Mouse (Mus musculus) erythroblast, embryonic 14.5 days (primary cell): ENCODE results near the gene Hsp90aa1. TPM values are rescaled to one million over a fixed set of nuclear protein-coding genes. Genes with fewer than 3 reads are reported as not detected.
"Not testable (repeated sequence)": the region's sequence is repeated elsewhere in the genome, so short reads cannot be mapped to it uniquely, and the experiment has no call there.

Experiments used
- H3K27me3 ChIP-seq: 2 replicates; pipeline ENCODE4 v1.6.1; 2012; ENCODE audit warnings: inconsistent platforms; ENCODE audit not compliant: control insufficient read depth
- H3K36me3 ChIP-seq: 2 replicates; pipeline ENCODE4 v1.6.1; 2012; ENCODE audit warnings: mild to moderate bottlenecking, inconsistent platforms; ENCODE audit not compliant: control insufficient read depth
- H3K4me1 ChIP-seq: 2 replicates; pipeline ENCODE4 v1.6.1; 2012; ENCODE audit warnings: inconsistent platforms; ENCODE audit not compliant: control insufficient read depth
- H3K4me3 ChIP-seq: replicated peaks from 2 replicates; pipeline ENCODE3; 2012; ENCODE audit warnings: moderate library complexity, mild to moderate bottlenecking, inconsistent platforms
- H3K9me3 ChIP-seq: 2 replicates; pipeline ENCODE4 v1.6.1; 2012; ENCODE audit warnings: low read length, inconsistent platforms, mixed read lengths; ENCODE audit not compliant: control insufficient read depth
- GATA1 ChIP-seq: IDR thresholded peaks from 2 replicates; pipeline ENCODE4 v1.6.1; 2012; ENCODE audit warnings: low read length, inconsistent platforms, mixed read lengths
- TAL1 ChIP-seq: IDR thresholded peaks from 3 replicates; pipeline ENCODE4 v1.6.1; 2012; ENCODE audit warnings: low read length, inconsistent platforms, mixed read lengths
- polyA plus RNA-seq: library from polyadenylated mRNA; stranded (reverse); fragments of >175 nt; gene quantifications from 2 replicates; pipeline ENCODE4 v1.2.3, GENCODE M21; 2012

Gene Hsp90aa1
- polyA plus RNA-seq, 1 experiment: 20.5 TPM

GRCm38 (mm10) chr12:110689919-110690643, 12.4 kb downstream of the Hsp90aa1 start:
- TF ChIP-seq GATA1 (no peak), TAL1 (no peak)
- H3K27me3 ChIP-seq: no peaks in the 10 kb centered on the region
- peaks cover 15% of the 10 kb centered on the region for H3K4me1 ChIP-seq
- no peaks in the 10 kb centered on the region for H3K9me3 ChIP-seq
- no peak overlapping the region for H3K4me3 ChIP-seq
- peaks cover 88% of the 10 kb centered on the region for H3K36me3 ChIP-seq

GRCm38 (mm10) chr12:110688921-110689320, 13.6 kb downstream of the Hsp90aa1 start:
- H3K36me3 ChIP-seq: peaks cover 77% of the 10 kb centered on the region
- not testable (repeated sequence) for H3K27me3 ChIP-seq, H3K9me3 ChIP-seq, H3K4me3 ChIP-seq
- H3K4me1 ChIP-seq: peaks cover 14% of the 10 kb centered on the region

GRCm38 (mm10) chr12:110687894-110688734, 14.4 kb downstream of the Hsp90aa1 start:
- no peaks in the 10 kb centered on the region for H3K9me3 ChIP-seq
- peaks cover 69% of the 10 kb centered on the region for H3K36me3 ChIP-seq
- peaks cover 13% of the 10 kb centered on the region for H3K4me1 ChIP-seq
- no peaks in the 10 kb centered on the region for H3K27me3 ChIP-seq
- no peak overlapping the region for H3K4me3 ChIP-seq
- TF ChIP-seq GATA1: no peak
- no peak for TF ChIP-seq TAL1

- TF ChIP-seq TAL1: no peak; the same call in 2 of the 3 replicates
- TF ChIP-seq GATA1: no peak
Measured at GRCm38 (mm10) chr12:110683580-110683979, 18.9 kb downstream of the Hsp90aa1 start.

GRCm38 (mm10) chr12:110682561-110683299, 19.8 kb downstream of the Hsp90aa1 start, which contains the start of gene 1700001K19Rik:
TSS of gene 1700001K19Rik (minus strand) at chr12:110682619.
- no peaks in the 10 kb centered on the region for H3K9me3 ChIP-seq
- no peak within 1 kb of the TSS for H3K4me3 ChIP-seq
- TF ChIP-seq TAL1: no peak
- no peak for TF ChIP-seq GATA1
- H3K4me1 ChIP-seq: peaks cover 11% of the 10 kb centered on the region
- peaks cover 21% of the 10 kb centered on the region for H3K36me3 ChIP-seq
- no peaks in the 10 kb centered on the region for H3K27me3 ChIP-seq

More at GRCm38 (mm10) chr12:110683580-110683979, 18.9 kb downstream of the Hsp90aa1 start:
- H3K36me3 ChIP-seq: peaks cover 30% of the 10 kb centered on the region
- no peak overlapping the region for H3K4me3 ChIP-seq
- H3K9me3 ChIP-seq: no peaks in the 10 kb centered on the region
- peaks cover 13% of the 10 kb centered on the region for H3K4me1 ChIP-seq
- no peaks in the 10 kb centered on the region for H3K27me3 ChIP-seq

GRCm38 (mm10) chr12:110681878-110682277, 20.6 kb downstream of the Hsp90aa1 start:
- no peaks in the 10 kb centered on the region for H3K27me3 ChIP-seq
- H3K4me3 ChIP-seq: no peak overlapping the region
- TF ChIP-seq TAL1 (no peak), GATA1 (no peak)
- no peaks in the 10 kb centered on the region for H3K9me3 ChIP-seq
- peaks cover 11% of the 10 kb centered on the region for H3K4me1 ChIP-seq
- H3K36me3 ChIP-seq: peaks cover 14% of the 10 kb centered on the region

- peaks cover 8% of the 10 kb centered on the region for H3K36me3 ChIP-seq
- H3K9me3 ChIP-seq: no peaks in the 10 kb centered on the region
- peaks cover 11% of the 10 kb centered on the region for H3K4me1 ChIP-seq
- H3K27me3 ChIP-seq: no peaks in the 10 kb centered on the region
- H3K4me3 ChIP-seq: no peak overlapping the region
- TF ChIP-seq GATA1 (no peak), TAL1 (no peak)
Measured at GRCm38 (mm10) chr12:110681191-110681590, 21.3 kb downstream of the Hsp90aa1 start.

- H3K9me3 ChIP-seq: no peaks in the 10 kb centered on the region
- TF ChIP-seq GATA1: no peak
- TF ChIP-seq TAL1: no peak
- no peaks in the 10 kb centered on the region for H3K36me3 ChIP-seq
- H3K4me3 ChIP-seq: no peak overlapping the region
- no peaks in the 10 kb centered on the region; the same call in 1 of the 2 replicates for H3K4me1 ChIP-seq
- no peaks in the 10 kb centered on the region for H3K27me3 ChIP-seq
Measured at GRCm38 (mm10) chr12:110674243-110674642, 28.3 kb downstream of the Hsp90aa1 start.
